Mouse (Mus musculus): ENCODE measurements around the gene Mmp25. TPM values are rescaled to one million over a fixed set of nuclear protein-coding genes. Genes with fewer than 3 reads are reported as not detected.

Mmp25 gene
- polyA plus RNA-seq (2012; ENCODE audit: insufficient read depth, low replicate concordance) = not detected in 2 replicates

GRCm38 (mm10) chr17:23644613-23645495 lies at the start of gene Mmp25:
TSS of gene Mmp25 (minus strand) at chr17:23645277.
- peak within 1 kb of the TSS; percentile 89 for H3K4me3 ChIP-seq (replicated peaks)
- peaks cover 10% of the 10 kb centered on the region for H3K4me1 ChIP-seq
- no peaks in the 10 kb centered on the region for H3K36me3 ChIP-seq (replicated peaks; ENCODE audit: low read length)
- peaks cover 51% of the 10 kb centered on the region for H3K27me3 ChIP-seq (replicated peaks)
- no peak for TF ChIP-seq GATA1 (IDR thresholded peaks at IDR 0.05; ENCODE audit: borderline replicate concordance, low read length)
- TF ChIP-seq FLI1 (IDR thresholded peaks at IDR 0.05; ENCODE audit: low read length) = no peak
- peaks cover 15% of the 10 kb centered on the region for H3K9me3 ChIP-seq

GRCm38 (mm10) chr17:23694491-23694890 lies 49.4 kb upstream of the Mmp25 start:
- no peak for TF ChIP-seq GATA1 (IDR thresholded peaks at IDR 0.05; ENCODE audit: borderline replicate concordance, low read length)
- no peak for TF ChIP-seq FLI1 (IDR thresholded peaks at IDR 0.05; ENCODE audit: low read length)
- Histone ChIP-seq H3K27me3 (replicated peaks) (peaks cover 42% of the 10 kb centered on the region), H3K9me3 (no peaks in the 10 kb centered on the region), H3K4me1 (peaks cover 19% of the 10 kb centered on the region), H3K4me3 (replicated peaks) (no peak overlapping the region), H3K36me3 (replicated peaks; ENCODE audit: low read length) (no peaks in the 10 kb centered on the region)

- Histone ChIP-seq H3K4me3 (replicated peaks) (peak within 1 kb of the TSS; percentile 30), H3K36me3 (replicated peaks; ENCODE audit: low read length) (no peaks in the 10 kb centered on the region), H3K27me3 (replicated peaks) (peaks cover 59% of the 10 kb centered on the region), H3K4me1 (peaks cover 27% of the 10 kb centered on the region), H3K9me3 (0 out of 2 replicates have a peak, but pooled peaks cover 3% of the 10 kb centered on the region)
- TF ChIP-seq FLI1 (IDR thresholded peaks at IDR 0.05; ENCODE audit: low read length) (no peak), GATA1 (IDR thresholded peaks at IDR 0.05; ENCODE audit: borderline replicate concordance, low read length) (no peak)
Measured at GRCm38 (mm10) chr17:23683856-23684672, 39.0 kb upstream of the Mmp25 start, which contains the start of gene Cldn9. TSS of gene Cldn9 (minus strand) at chr17:23684026.

GRCm38 (mm10) chr17:23683226-23683625 lies 38.1 kb upstream of the Mmp25 start:
- Histone ChIP-seq H3K9me3 (0 out of 2 replicates have a peak, but pooled peaks cover 3% of the 10 kb centered on the region), H3K27me3 (replicated peaks) (peaks cover 65% of the 10 kb centered on the region), H3K36me3 (replicated peaks; ENCODE audit: low read length) (no peaks in the 10 kb centered on the region), H3K4me1 (peaks cover 27% of the 10 kb centered on the region), H3K4me3 (replicated peaks) (peak overlapping the region; percentile 30)
- TF ChIP-seq GATA1 (IDR thresholded peaks at IDR 0.05; ENCODE audit: borderline replicate concordance, low read length) = no peak
- TF ChIP-seq FLI1 (IDR thresholded peaks at IDR 0.05; ENCODE audit: low read length) = no peak

GRCm38 (mm10) chr17:23682530-23682929 lies 37.5 kb upstream of the Mmp25 start:
- TF ChIP-seq FLI1 (IDR thresholded peaks at IDR 0.05; ENCODE audit: low read length) (no peak), GATA1 (IDR thresholded peaks at IDR 0.05; ENCODE audit: borderline replicate concordance, low read length) (no peak)
- peaks cover 65% of the 10 kb centered on the region for H3K27me3 ChIP-seq (replicated peaks)
- H3K4me1 ChIP-seq = peaks cover 31% of the 10 kb centered on the region
- 0 out of 2 replicates have a peak, but pooled peaks cover 3% of the 10 kb centered on the region for H3K9me3 ChIP-seq
- no peak overlapping the region for H3K4me3 ChIP-seq (replicated peaks)
- H3K36me3 ChIP-seq (replicated peaks; ENCODE audit: low read length) = no peaks in the 10 kb centered on the region

- Histone ChIP-seq H3K4me1 (peaks cover 35% of the 10 kb centered on the region), H3K36me3 (replicated peaks; ENCODE audit: low read length) (no peaks in the 10 kb centered on the region), H3K27me3 (replicated peaks) (peaks cover 65% of the 10 kb centered on the region), H3K4me3 (replicated peaks) (no peak overlapping the region), H3K9me3 (0 out of 2 replicates have a peak, but pooled peaks cover 3% of the 10 kb centered on the region)
- TF ChIP-seq GATA1 (IDR thresholded peaks at IDR 0.05; ENCODE audit: borderline replicate concordance, low read length) = no peak
- TF ChIP-seq FLI1 (IDR thresholded peaks at IDR 0.05; ENCODE audit: low read length) = no peak
Measured at GRCm38 (mm10) chr17:23682092-23682491, 37.0 kb upstream of the Mmp25 start.

GRCm38 (mm10) chr17:23681086-23681485 lies 36.0 kb upstream of the Mmp25 start:
- Histone ChIP-seq H3K9me3 (0 out of 2 replicates have a peak, but pooled peaks cover 3% of the 10 kb centered on the region), H3K4me1 (peaks cover 45% of the 10 kb centered on the region), H3K4me3 (replicated peaks) (no peak overlapping the region), H3K27me3 (replicated peaks) (peaks cover 71% of the 10 kb centered on the region), H3K36me3 (replicated peaks; ENCODE audit: low read length) (no peaks in the 10 kb centered on the region)
- no peak for TF ChIP-seq FLI1 (IDR thresholded peaks at IDR 0.05; ENCODE audit: low read length)

GRCm38 (mm10) chr17:23680336-23680735 lies 35.3 kb upstream of the Mmp25 start:
- TF ChIP-seq GATA1 (IDR thresholded peaks at IDR 0.05; ENCODE audit: borderline replicate concordance, low read length) (no peak), FLI1 (IDR thresholded peaks at IDR 0.05; ENCODE audit: low read length) (no peak)
- H3K9me3 ChIP-seq = 0 out of 2 replicates have a peak, but pooled peaks cover 3% of the 10 kb centered on the region
- H3K4me3 ChIP-seq (replicated peaks) = no peak overlapping the region
- H3K4me1 ChIP-seq = peaks cover 53% of the 10 kb centered on the region
- H3K36me3 ChIP-seq (replicated peaks; ENCODE audit: low read length) = no peaks in the 10 kb centered on the region
- H3K27me3 ChIP-seq (replicated peaks) = peaks cover 70% of the 10 kb centered on the region

GRCm38 (mm10) chr17:23679127-23679835 lies 34.2 kb upstream of the Mmp25 start, which contains the start of gene Cldn6:
TSS of gene Cldn6 (plus strand) at chr17:23679249.
- peaks cover 63% of the 10 kb centered on the region for H3K4me1 ChIP-seq
- peaks cover 64% of the 10 kb centered on the region for H3K27me3 ChIP-seq (replicated peaks)
- H3K9me3 ChIP-seq = 0 out of 2 replicates have a peak, but pooled peaks cover 3% of the 10 kb centered on the region
- H3K36me3 ChIP-seq (replicated peaks; ENCODE audit: low read length) = no peaks in the 10 kb centered on the region
- TF ChIP-seq GATA1 (IDR thresholded peaks at IDR 0.05; ENCODE audit: borderline replicate concordance, low read length) (no peak), FLI1 (IDR thresholded peaks at IDR 0.05; ENCODE audit: low read length) (no peak)
- no peak within 1 kb of the TSS for H3K4me3 ChIP-seq (replicated peaks)
